Comparison of ENCODE assay signal across 9 mouse cellular contexts in the genomic region with DNA sequence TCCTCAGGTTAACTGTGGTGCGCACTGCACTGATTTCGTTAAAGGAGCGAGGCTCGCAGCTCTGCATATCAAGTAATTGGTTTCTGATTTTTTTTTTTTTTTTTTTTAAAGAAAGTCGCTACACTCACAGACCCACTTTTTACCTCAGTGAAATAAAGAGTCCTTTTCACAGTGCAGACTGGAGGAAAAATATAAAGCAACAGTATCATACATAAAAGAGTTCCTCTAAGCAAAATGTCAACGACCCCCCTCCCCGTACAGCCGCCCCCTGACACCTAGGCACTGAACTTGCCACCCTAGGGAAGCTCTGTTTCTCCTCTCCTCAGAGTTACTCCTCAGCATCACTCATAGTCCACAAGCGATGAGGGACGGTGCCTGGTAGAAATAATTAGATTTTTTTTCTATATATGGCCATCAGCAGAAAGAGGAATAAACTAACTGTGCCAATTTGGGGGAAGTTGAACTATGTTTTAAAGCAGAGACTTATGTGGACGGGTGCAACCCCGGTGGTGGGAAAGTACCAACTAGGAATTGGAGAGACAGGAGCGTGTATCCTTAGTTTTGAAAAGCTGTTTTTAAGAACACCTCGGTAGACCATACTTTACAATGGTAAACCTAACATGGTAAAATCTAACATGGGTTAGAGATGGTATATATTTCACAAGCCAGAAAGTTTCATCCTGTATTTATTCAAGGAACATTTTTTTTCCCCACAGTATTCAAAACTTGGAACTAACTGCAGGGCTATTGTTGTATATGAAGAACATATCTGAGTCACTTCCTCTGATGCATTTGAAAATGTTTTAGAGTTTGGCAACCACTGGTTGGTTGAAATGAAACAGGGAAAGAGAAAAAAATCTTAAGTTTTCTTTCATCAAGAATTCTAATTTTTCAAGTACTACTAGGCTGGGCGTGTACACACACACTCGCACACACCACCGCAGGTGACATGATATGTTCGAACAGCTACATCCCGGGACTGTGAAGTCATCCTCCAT.
DNase-seq lines count a peak whose midpoint lies in the region; ATAC-seq and TF ChIP-seq lines count a peak whose summit lies in the region.
"Had no signal": no experiment of that assay in that cellular context is flagged by ENCODE, and none has a peak within 500 bp of the region (broad histone marks: within the 10 kb centered on the region; RNA-seq: fewer than 3 reads in every experiment).

No protein-coding gene starts in this region.

- DNase-seq in heart, embryonic 10.5 days (ENCODE audit: low spot score) = no peak
- no peak for DNase-seq in heart, adult 9 months (ENCODE audit: low spot score in 2 of 2)
- DNase-seq in forebrain, postnatal 0 days = no peak
- peak; percentile 84 for DNase-seq in midbrain, embryonic 11.5 days (ENCODE audit: low spot score, missing footprints)
- no peak for DNase-seq in MN1 (ENCODE audit: low spot score)
- DNase-seq in cerebellum, postnatal 36 days = no peak
- DNase-seq in left cerebral cortex, adult 8-10 months (ENCODE audit: low spot score in 2 of 2) = no peak
- DNase-seq: lung, postnatal 14 days had no signal

- H3K27me3 ChIP-seq in heart, embryonic 10.5 days (ENCODE audit: insufficient read depth, poor library complexity, severe bottlenecking) = no peaks in the 10 kb centered on the region
- no peaks in the 10 kb centered on the region for H3K27me3 ChIP-seq in C2C12 (ENCODE audit: control insufficient read depth, insufficient read depth, insufficient read length)
- no peaks in the 10 kb centered on the region for H3K27me3 ChIP-seq in forebrain, postnatal 0 days (ENCODE audit: insufficient read depth, low read length)
- H3K27me3 ChIP-seq in midbrain, embryonic 11.5 days (ENCODE audit: control insufficient read depth, insufficient read depth, low read length) = no peaks in the 10 kb centered on the region

- peak overlapping the region; percentile 56 for H3K4me3 ChIP-seq in heart, embryonic 10.5 days
- H3K4me3 ChIP-seq in C2C12 (ENCODE audit: insufficient read depth, poor library complexity, severe bottlenecking) = peak overlapping the region; percentile 26
- H3K4me3 ChIP-seq in forebrain, postnatal 0 days (ENCODE audit: low read depth, low read length) = peak overlapping the region; percentile 35
- H3K4me3 ChIP-seq in midbrain, embryonic 11.5 days (ENCODE audit: low read depth, low read length) = peak overlapping the region; percentile 23

- ATAC-seq in forebrain, postnatal 0 days = 0 out of 2 replicates have a peak, but pooled peaks have one; percentile 19
- ATAC-seq in midbrain, embryonic 11.5 days (ENCODE audit: low FRiP score) = peak; percentile 51; the same call in 1 of the 2 replicates

- H3K79me3 ChIP-seq in C2C12 (ENCODE audit: low read depth) = peaks cover 11% of the 10 kb centered on the region

- H3K27ac ChIP-seq in heart, embryonic 10.5 days = peak overlapping the region; percentile 86
- no peak overlapping the region for H3K27ac ChIP-seq in forebrain, postnatal 0 days (ENCODE audit: low read depth, low read length)
- peak overlapping the region; percentile 20; the same call in 1 of the 2 replicates for H3K27ac ChIP-seq in midbrain, embryonic 11.5 days (ENCODE audit: low read depth, low read length)

- no peaks in the 10 kb centered on the region for H3K9me3 ChIP-seq in heart, embryonic 10.5 days
- H3K9me3 ChIP-seq in forebrain, postnatal 0 days (ENCODE audit: low read length) = no peaks in the 10 kb centered on the region
- H3K9me3 ChIP-seq in midbrain, embryonic 11.5 days (ENCODE audit: control insufficient read depth, low read length) = no peaks in the 10 kb centered on the region

- peak overlapping the region; percentile 61 for H3K4me2 ChIP-seq in forebrain, postnatal 0 days (ENCODE audit: low read depth)
- peak overlapping the region; percentile 49 for H3K4me2 ChIP-seq in midbrain, embryonic 11.5 days

- peak overlapping the region; percentile 39 for H3K9ac ChIP-seq in forebrain, postnatal 0 days
- peak overlapping the region; percentile 36 for H3K9ac ChIP-seq in midbrain, embryonic 11.5 days (ENCODE audit: low read length)

- H3K36me3 ChIP-seq in heart, embryonic 10.5 days = no peaks in the 10 kb centered on the region
- no peaks in the 10 kb centered on the region for H3K36me3 ChIP-seq in C2C12 (ENCODE audit: control insufficient read depth, insufficient read depth)
- no peaks in the 10 kb centered on the region for H3K36me3 ChIP-seq in forebrain, postnatal 0 days (ENCODE audit: insufficient read depth)
- H3K36me3 ChIP-seq in midbrain, embryonic 11.5 days (ENCODE audit: control insufficient read depth, insufficient read depth, low read length) = no peaks in the 10 kb centered on the region

- H3K79me2 ChIP-seq in C2C12 (ENCODE audit: control insufficient read depth, insufficient read depth) = peaks cover 21% of the 10 kb centered on the region

- TF ChIP-seq CTCF in C2C12 (IDR thresholded peaks at IDR 0.05; ENCODE audit: control insufficient read depth, insufficient read depth, insufficient read length) = no peak
- no peak for TF ChIP-seq CTCF in forebrain, postnatal 0 days (IDR thresholded peaks at IDR 0.05; ENCODE audit: low read depth)

- peaks cover 25% of the 10 kb centered on the region; the same call in 1 of the 2 replicates for H3K4me1 ChIP-seq in heart, embryonic 10.5 days
- no peaks in the 10 kb centered on the region for H3K4me1 ChIP-seq in forebrain, postnatal 0 days (ENCODE audit: insufficient read depth)
- peaks cover 11% of the 10 kb centered on the region for H3K4me1 ChIP-seq in midbrain, embryonic 11.5 days (ENCODE audit: control insufficient read depth, insufficient read depth, low read length)

- 46% methylated on average over 19 of the region's 19 CpGs for WGBS in heart, embryonic 10.5 days
- WGBS in forebrain, postnatal 0 days = 50% methylated on average over 19 of the region's 19 CpGs
- 57% methylated on average over 19 of the region's 19 CpGs for WGBS in midbrain, embryonic 11.5 days

- H3ac ChIP-seq in C2C12 (ENCODE audit: control insufficient read depth, insufficient read length, low read depth) = peak overlapping the region; percentile 55

TF ChIP-seq in C2C12, 6 proteins besides CTCF, POLR2A, EP300 and RAD21:
- TF ChIP-seq USF1 (IDR thresholded peaks at IDR 0.05; ENCODE audit: low read depth) (no peak), CEBPB (IDR thresholded peaks at IDR 0.05; ENCODE audit: low read depth) (no peak), MAX (IDR thresholded peaks at IDR 0.05) (no peak), MYOD1 (IDR thresholded peaks at IDR 0.05; ENCODE audit: control insufficient read depth, insufficient read length, low read depth) (no peak), FOSL1 (IDR thresholded peaks at IDR 0.05; ENCODE audit: insufficient read depth, low read length, poor library complexity, severe bottlenecking) (no peak), MYOG (IDR thresholded peaks at IDR 0.05; ENCODE audit: control insufficient read depth, extremely low read depth, insufficient read length) (no peak)
